Mouse (Mus musculus) lung, postnatal 0 days (tissue): ENCODE measurements around the gene Tnfrsf13c. TPM values are rescaled to one million over a fixed set of nuclear protein-coding genes. Genes with fewer than 3 reads are reported as not detected.

Source experiments
- ATAC-seq: fragments of 200-750 bp; cut with Nextera tagmentation; 2 replicates; pipeline ENCODE4 v1.8.0; 2017; ENCODE audit warnings: moderate library complexity
- DNase-seq: peaks from one replicate; pipeline ENCODE4 v3.0.0-alpha.2; 2016; ENCODE audit warnings: low spot score
- H3K27ac ChIP-seq: fragments of 300-500 bp; sonication (generic); 2 replicates; pipeline ENCODE4 v1.5.1; 2014; ENCODE audit warnings: antibody characterized with exemption, mild to moderate bottlenecking, low read length, mixed read lengths
- H3K27me3 ChIP-seq: fragments of 300-500 bp; sonication (generic); replicated peaks from 2 replicates; pipeline ENCODE4 v1.6.1; 2014; ENCODE audit warnings: low read length, mixed read lengths; ENCODE audit not compliant: insufficient read depth
- H3K36me3 ChIP-seq: fragments of 300-500 bp; sonication (generic); 2 replicates; pipeline ENCODE4 v1.6.1; 2014; ENCODE audit warnings: low read length, mixed read lengths; ENCODE audit not compliant: insufficient read depth
- H3K4me1 ChIP-seq: fragments of 300-500 bp; sonication (generic); 2 replicates; pipeline ENCODE4 v1.6.1; 2014; ENCODE audit warnings: antibody characterized with exemption, low read depth, low read length, mixed read lengths; ENCODE audit not compliant: insufficient read depth
- H3K4me2 ChIP-seq: fragments of 300-500 bp; sonication (generic); replicated peaks from 2 replicates; pipeline ENCODE4 v1.6.1; 2014; ENCODE audit warnings: low read depth, mild to moderate bottlenecking, low read length, moderate library complexity, mixed read lengths
- H3K4me3 ChIP-seq: fragments of 300-500 bp; sonication (generic); 2 replicates; pipeline ENCODE4 v1.5.1; 2014; ENCODE audit warnings: low read depth, low read length
- H3K9ac ChIP-seq: fragments of 300-500 bp; sonication (generic); replicated peaks from 2 replicates; pipeline ENCODE4 v1.6.1; 2014; ENCODE audit warnings: low read depth, mild to moderate bottlenecking
- H3K9me3 ChIP-seq: fragments of 300-500 bp; sonication (generic); 2 replicates; pipeline ENCODE4 v1.6.1; 2016; ENCODE audit warnings: low read length, mixed read lengths
- CTCF ChIP-seq: IDR thresholded peaks from 2 replicates; pipeline ENCODE4 v1.5.1; 2016; ENCODE audit warnings: antibody characterized with exemption, mild to moderate bottlenecking
- EP300 ChIP-seq: IDR thresholded peaks from 2 replicates; pipeline ENCODE4 v1.6.1; 2016; ENCODE audit warnings: antibody characterized with exemption, mild to moderate bottlenecking, control low read depth
- WGBS: fragments of 180-500 bp; shearing (Covaris S2); extraction: QIAGEN DNeasy Blood & Tissue Kit; methylation state at CpG from one replicate; pipeline ENCODE4 v1.1.7; 2014; 5-methylcytosine and 5-hydroxymethylcytosine counted together
- polyA plus RNA-seq: library from polyadenylated mRNA; unstranded; fragments of >200 nt; fragmentation: Nextera tagmentation; extraction: Ambion mirVana; gene quantifications from 2 replicates; pipeline ENCODE4 v1.2.1, GENCODE M21; 2015

Tnfrsf13c gene
- polyA plus RNA-seq, result 0.07 and 0.49 TPM in 2 replicates

- 0 out of 2 replicates have a peak, but pooled peaks cover 10% of the 10 kb centered on the region for H3K27me3 ChIP-seq
- H3K9ac ChIP-seq, result no peak within 1 kb of the TSS
- peak within 1 kb of the TSS; percentile 30 for H3K4me3 ChIP-seq
- no peaks in the 10 kb centered on the region for H3K9me3 ChIP-seq
- TF ChIP-seq EP300 (no peak), CTCF (no peak)
- H3K27ac ChIP-seq, result no peak within 1 kb of the TSS
- H3K36me3 ChIP-seq, result no peaks in the 10 kb centered on the region
- no peaks in the 10 kb centered on the region for H3K4me1 ChIP-seq
- 2% methylated on average over 39 of the region's 44 CpGs for WGBS
- H3K4me2 ChIP-seq, result peak within 1 kb of the TSS; percentile 55
- peak; percentile 28; the same call in 1 of the 2 replicates for ATAC-seq
- no peak for DNase-seq
Observed at GRCm38 (mm10) chr15:82223657-82224601, at the start of gene Tnfrsf13c. Gene Tnfrsf13c (minus strand): TSS chr15:82224369.

GRCm38 (mm10) chr15:82272295-82272694, 48.1 kb upstream of the Tnfrsf13c start:
- Histone ChIP-seq H3K4me2 (no peak overlapping the region), H3K9me3 (no peaks in the 10 kb centered on the region), H3K9ac (no peak overlapping the region), H3K4me3 (no peak overlapping the region), H3K27me3 (peaks cover 30% of the 10 kb centered on the region), H3K4me1 (0 out of 2 replicates have a peak, but pooled peaks cover 4% of the 10 kb centered on the region), H3K27ac (no peak overlapping the region), H3K36me3 (no peaks in the 10 kb centered on the region)
- ATAC-seq (no peak), DNase-seq (no peak)
- WGBS, result 80% methylated on average over 6 of the region's 6 CpGs
- TF ChIP-seq CTCF (no peak), EP300 (no peak)

GRCm38 (mm10) chr15:82271201-82271600, 47.0 kb upstream of the Tnfrsf13c start:
- TF ChIP-seq EP300 (no peak), CTCF (peak; percentile 94)

DNA sequence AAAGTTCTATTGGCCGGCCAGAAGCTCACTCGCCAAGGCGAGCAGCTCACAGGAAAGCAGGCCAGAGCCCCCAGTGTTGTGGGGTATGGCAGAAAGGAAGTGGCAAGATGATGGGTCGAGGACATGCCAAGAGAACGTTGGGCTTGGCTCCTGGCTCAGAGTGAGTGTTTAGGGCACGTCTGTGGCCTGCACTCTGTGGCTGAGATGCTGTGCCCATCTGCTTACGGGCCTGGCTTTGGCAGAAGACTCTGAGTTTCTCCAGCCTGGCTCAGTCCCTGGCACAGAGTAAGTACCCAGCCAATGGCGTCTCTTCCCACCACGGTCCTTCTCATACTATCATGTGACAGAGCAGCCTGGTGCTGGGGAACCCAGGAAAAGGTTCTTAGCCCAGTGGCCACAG, 44.6 kb upstream of the Tnfrsf13c start:
- ATAC-seq (no peak), DNase-seq (no peak)
- Histone ChIP-seq H3K9me3 (no peaks in the 10 kb centered on the region), H3K4me1 (no peaks in the 10 kb centered on the region), H3K27me3 (peaks cover 5% of the 10 kb centered on the region), H3K4me2 (no peak overlapping the region), H3K27ac (no peak overlapping the region), H3K9ac (no peak overlapping the region), H3K4me3 (no peak overlapping the region), H3K36me3 (no peaks in the 10 kb centered on the region)
- TF ChIP-seq EP300, result no peak
- TF ChIP-seq CTCF, result no peak
- WGBS, result 73% methylated on average over 9 of the region's 9 CpGs

More at GRCm38 (mm10) chr15:82271201-82271600, 47.0 kb upstream of the Tnfrsf13c start:
- Histone ChIP-seq H3K27ac (no peak overlapping the region), H3K9me3 (no peaks in the 10 kb centered on the region), H3K9ac (no peak overlapping the region), H3K4me2 (no peak overlapping the region), H3K4me3 (no peak overlapping the region), H3K27me3 (peaks cover 28% of the 10 kb centered on the region), H3K36me3 (no peaks in the 10 kb centered on the region), H3K4me1 (0 out of 2 replicates have a peak, but pooled peaks cover 4% of the 10 kb centered on the region)
- DNase-seq (peak; percentile 83), ATAC-seq (peak; percentile 21; the same call in 1 of the 2 replicates)
- WGBS, result 5% methylated on average over 5 of the region's 5 CpGs

DNA sequence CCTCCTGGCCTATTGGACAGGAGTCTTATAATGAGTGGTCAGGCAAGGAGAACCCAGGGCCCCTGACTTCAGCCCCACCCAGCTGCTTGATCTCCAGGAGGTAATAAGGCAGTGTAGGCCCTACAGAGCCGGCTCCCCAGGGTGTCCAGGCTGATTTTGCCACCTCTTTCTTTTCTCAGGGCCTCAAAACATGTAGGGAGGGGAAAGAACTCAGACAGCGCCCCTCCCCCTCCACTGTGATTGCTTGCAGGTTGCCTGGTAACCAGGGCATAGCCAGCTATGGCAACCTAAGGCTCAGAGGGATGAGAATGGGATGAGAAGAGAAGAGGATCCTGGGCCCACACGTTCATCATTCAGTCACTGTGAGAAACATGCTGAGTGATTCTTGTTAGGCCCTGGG, 44.0 kb upstream of the Tnfrsf13c start:
- TF ChIP-seq EP300, result no peak
- TF ChIP-seq CTCF, result no peak
- Histone ChIP-seq H3K9ac (no peak overlapping the region), H3K4me3 (no peak overlapping the region), H3K9me3 (no peaks in the 10 kb centered on the region), H3K36me3 (no peaks in the 10 kb centered on the region), H3K4me2 (no peak overlapping the region), H3K27ac (no peak overlapping the region), H3K4me1 (no peaks in the 10 kb centered on the region), H3K27me3 (no peaks in the 10 kb centered on the region)
- no peak for ATAC-seq
- 21% methylated on average over 3 of the region's 3 CpGs for WGBS
- no peak for DNase-seq

DNA sequence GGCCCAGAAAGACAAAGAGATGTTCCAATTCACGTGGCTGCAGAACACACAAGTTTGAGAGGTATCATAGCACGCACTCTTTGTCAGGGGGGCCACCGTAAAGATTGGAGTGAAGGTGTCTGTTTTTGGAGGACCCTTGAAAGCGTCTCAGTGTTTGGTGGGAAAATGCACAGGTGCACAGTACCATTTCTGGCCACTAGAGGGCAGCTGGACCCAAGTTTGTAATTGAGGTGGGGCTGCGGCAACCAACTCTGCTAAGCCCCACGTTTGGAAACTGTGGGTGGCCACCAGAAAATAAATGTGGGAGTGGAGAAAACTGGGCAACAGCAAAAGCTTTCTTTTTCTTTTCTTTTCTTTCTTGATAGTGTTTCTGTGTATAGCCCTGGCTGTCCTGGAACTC, 42.2 kb upstream of the Tnfrsf13c start:
- H3K9ac ChIP-seq, result no peak overlapping the region
- TF ChIP-seq EP300 (no peak), CTCF (peak; percentile 93)
- H3K4me2 ChIP-seq, result no peak overlapping the region
- no peaks in the 10 kb centered on the region for H3K36me3 ChIP-seq
- DNase-seq (peak; percentile 44), ATAC-seq (no peak)
- no peaks in the 10 kb centered on the region for H3K27me3 ChIP-seq
- WGBS, result 9% methylated on average over 6 of the region's 6 CpGs
- H3K9me3 ChIP-seq, result no peaks in the 10 kb centered on the region
- no peak overlapping the region for H3K27ac ChIP-seq
- no peak overlapping the region for H3K4me3 ChIP-seq
- H3K4me1 ChIP-seq, result no peaks in the 10 kb centered on the region
